Mouse (Mus musculus): ENCODE data around the gene Vmn1r74.
"Not testable (repeated sequence)": the region's sequence is repeated elsewhere in the genome, so short reads cannot be mapped to it uniquely, and the experiment has no call there.

The Vmn1r74 gene

DNA sequence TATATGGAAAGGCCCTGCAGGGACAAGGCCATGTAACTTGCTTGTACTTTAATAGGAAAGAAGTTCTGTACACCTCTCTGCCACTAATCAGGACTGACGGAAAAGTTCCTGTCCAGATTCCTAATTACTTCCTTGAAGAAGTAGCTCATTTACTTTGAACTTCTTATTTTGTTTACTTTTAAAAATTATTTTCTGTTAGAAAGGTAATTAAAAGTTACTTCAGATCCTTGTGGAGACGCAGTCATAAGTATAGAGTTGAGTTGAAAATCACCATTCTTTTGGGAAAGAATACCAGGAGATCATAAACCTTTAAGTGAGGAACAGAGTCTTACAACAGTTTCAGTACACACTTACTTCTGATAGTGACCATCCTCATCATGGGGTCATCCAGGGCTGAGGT is at the start of gene Vmn1r74:
Gene Vmn1r74, plus strand, starts transcription at position 301 of the 400 bp plus-strand sequence.
- in situ Hi-C loops (cut with MboI; ENCODE audit: low sequenced_read_pairs) = no loop called here

DNA sequence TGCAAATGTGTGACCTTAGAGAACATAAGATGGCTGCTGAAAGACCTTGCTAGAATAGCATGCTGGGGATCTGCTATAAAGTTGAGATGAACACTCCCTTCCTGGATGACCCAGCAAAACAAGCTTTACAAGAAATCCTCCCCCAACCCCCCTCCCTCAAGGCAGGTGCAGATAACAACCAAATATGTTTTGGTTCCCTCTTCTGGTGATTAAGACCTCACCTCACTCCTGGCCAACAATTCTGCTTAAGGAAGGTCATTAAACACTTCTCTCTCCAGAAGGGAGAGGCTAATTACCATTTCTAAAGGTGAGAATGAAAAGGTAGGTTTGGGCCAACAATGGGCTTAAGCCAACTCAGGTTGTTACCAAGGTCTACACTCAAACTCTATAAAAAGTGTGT is 20.0 kb upstream of the Vmn1r74 start:
- in situ Hi-C loops (cut with MboI; ENCODE audit: low sequenced_read_pairs) = no loop called here

DNA sequence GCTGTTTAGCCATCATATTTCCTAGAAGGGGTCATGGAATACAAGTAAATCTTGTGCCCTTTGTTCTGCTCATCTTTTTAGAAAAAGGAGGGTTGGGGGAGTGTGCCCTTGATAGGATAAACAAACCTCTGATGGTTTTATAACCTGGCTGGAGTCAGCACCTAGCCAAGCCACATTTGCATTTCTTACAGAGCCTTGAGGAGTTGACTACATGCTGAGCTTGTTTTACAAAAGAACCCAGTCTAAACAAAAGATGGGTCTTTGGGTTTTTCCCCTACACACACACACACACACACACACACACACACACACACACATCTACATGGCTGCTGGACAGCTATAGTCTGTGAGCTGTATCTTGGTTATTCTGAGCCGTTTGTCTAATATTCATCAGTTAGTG is 11.6 kb upstream of the Vmn1r74 start:
- in situ Hi-C loops (cut with MboI; ENCODE audit: low sequenced_read_pairs) = no loop called here

DNA sequence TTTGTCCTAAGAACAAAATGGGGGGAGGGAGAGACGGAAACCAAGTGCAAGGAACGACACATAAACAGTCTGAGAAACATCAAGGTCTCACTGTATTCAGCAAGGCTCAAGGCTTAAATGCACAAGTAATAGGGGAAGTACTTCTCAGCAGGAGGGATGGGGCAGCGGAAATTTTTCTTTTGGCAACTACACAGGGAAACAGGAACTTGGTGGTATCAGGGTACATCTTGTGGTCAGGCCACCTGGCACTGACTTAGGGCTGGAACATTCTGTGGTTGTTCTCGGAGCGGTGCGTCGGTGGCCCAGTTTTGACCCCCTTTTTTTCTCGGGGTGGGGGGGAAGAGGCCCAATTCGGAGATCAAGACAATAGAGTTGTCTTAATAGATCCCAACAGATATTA is 10.5 kb upstream of the Vmn1r74 start:
- in situ Hi-C loops (cut with MboI; ENCODE audit: low sequenced_read_pairs) = not testable (repeated sequence)

DNA sequence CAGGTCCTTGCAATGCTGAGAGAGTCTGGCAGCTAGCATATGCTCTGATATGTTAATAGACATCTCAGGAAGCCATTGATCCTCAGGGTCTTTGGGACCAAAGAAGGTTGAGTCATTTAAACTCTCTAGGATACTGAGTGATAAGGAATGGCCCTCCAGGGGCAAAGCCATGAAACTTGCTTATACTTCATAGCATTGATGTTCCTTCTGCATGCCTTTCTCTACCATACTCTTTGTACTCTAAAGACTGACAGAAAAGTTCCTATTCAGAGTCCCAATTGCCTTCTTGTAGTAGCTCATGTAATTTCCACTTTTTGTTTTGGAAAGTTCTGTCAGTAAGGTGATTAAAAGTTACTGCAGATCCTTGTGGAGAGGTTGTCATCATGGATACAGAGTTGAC is 40.5 kb downstream of the Vmn1r74 start, which contains the start of gene Vmn1r75:
Gene Vmn1r75, plus strand, starts transcription at position 301 of the 400 bp plus-strand sequence.
- in situ Hi-C loops (cut with MboI; ENCODE audit: low sequenced_read_pairs) = no loop called here

Data from CH12F3 (cell line).